Mouse (Mus musculus) T-helper 17 cell (primary cell): ENCODE measurements around the gene Pcx.

Experiments
- in situ Hi-C, 2 experiments: fragments of 300-600 bp; cut with MboI, MseI; formaldehyde crosslinking; loops; 1 replicate in 1 of 2; 2 replicates in 1 of 2; pipeline ENCODE4 v1.15.1; 2025; ENCODE audit warnings: high pct_unique_total_duplicates in 2 of 2

Pcx gene

GRCm38 (mm10) chr19:4495814-4496213 lies 14.5 kb upstream of the Pcx start:
- in situ Hi-C loops = no loop called here

GRCm38 (mm10) chr19:4496535-4497262 lies 13.6 kb upstream of the Pcx start:
- in situ Hi-C loops = no loop called here

- in situ Hi-C loops = no loop called here
Observed at GRCm38 (mm10) chr19:4497263-4497973, 12.9 kb upstream of the Pcx start.

- in situ Hi-C loops = no loop called here
Observed at GRCm38 (mm10) chr19:4498062-4498933, 12.0 kb upstream of the Pcx start, which contains the start of gene 2010003K11Rik. Gene 2010003K11Rik (minus strand): TSS chr19:4498583.

GRCm38 (mm10) chr19:4502701-4503100 lies 7.6 kb upstream of the Pcx start:
- in situ Hi-C loops = loop anchor here in 1 of 2 experiments (10.0 kb wide), 1 partner anchor 388 kb away; no protein-coding TSS in a partner anchor

- in situ Hi-C loops = loop anchor here in 1 of 2 experiments (10.0 kb wide), 1 partner anchor 390 kb away; no protein-coding TSS in a partner anchor
Observed at GRCm38 (mm10) chr19:4504830-4505229, 5.4 kb upstream of the Pcx start.

GRCm38 (mm10) chr19:4507746-4508145 lies 2.5 kb upstream of the Pcx start:
- in situ Hi-C loops = loop anchor here in 1 of 2 experiments (10.0 kb wide), 1 partner anchor 393 kb away; no protein-coding TSS in a partner anchor

- in situ Hi-C loops = no loop called here
Observed at GRCm38 (mm10) chr19:4511116-4511841, 1.0 kb downstream of the Pcx start.

GRCm38 (mm10) chr19:4513236-4513858 lies 3.1 kb downstream of the Pcx start:
- in situ Hi-C loops = no loop called here

GRCm38 (mm10) chr19:4515746-4516145 lies 5.5 kb downstream of the Pcx start:
- in situ Hi-C loops = no loop called here

GRCm38 (mm10) chr19:4516288-4516687 lies 6.0 kb downstream of the Pcx start:
- in situ Hi-C loops = no loop called here

- in situ Hi-C loops = no loop called here
Observed at GRCm38 (mm10) chr19:4517483-4517882, 7.2 kb downstream of the Pcx start.

- in situ Hi-C loops = no loop called here
Observed at GRCm38 (mm10) chr19:4521426-4522050, 11.3 kb downstream of the Pcx start.

GRCm38 (mm10) chr19:4534646-4535045 lies 24.4 kb downstream of the Pcx start:
- in situ Hi-C loops = no loop called here

- in situ Hi-C loops = no loop called here
Observed at GRCm38 (mm10) chr19:4535922-4536321, 25.6 kb downstream of the Pcx start.

- in situ Hi-C loops = no loop called here
Observed at GRCm38 (mm10) chr19:4536606-4537005, 26.3 kb downstream of the Pcx start.

- in situ Hi-C loops = no loop called here
Observed at GRCm38 (mm10) chr19:4540263-4540662, 30.0 kb downstream of the Pcx start.

- in situ Hi-C loops = no loop called here
Observed at GRCm38 (mm10) chr19:4540992-4541391, 30.7 kb downstream of the Pcx start.

- in situ Hi-C loops = no loop called here
Observed at GRCm38 (mm10) chr19:4542081-4542480, 31.8 kb downstream of the Pcx start.

- in situ Hi-C loops = no loop called here
Observed at GRCm38 (mm10) chr19:4545091-4545490, 34.8 kb downstream of the Pcx start.
